Mouse (Mus musculus) C2C12 (cell line): ENCODE data around the gene Cym.

ENCODE experiments used
- CEBPB ChIP-seq: IDR thresholded peaks from one replicate; pipeline ENCODE4 v1.6.1; 2011; ENCODE audit warnings: low read depth, mild to moderate bottlenecking, control low read depth, moderate library complexity
- CTCF ChIP-seq: IDR thresholded peaks from one replicate; pipeline ENCODE4 v1.5.1; 2011; ENCODE audit not compliant: control insufficient read depth, insufficient read depth, insufficient read length
- FOSL1 ChIP-seq: IDR thresholded peaks from one replicate; pipeline ENCODE4 v1.8.0; 2011; ENCODE audit warnings: mild to moderate bottlenecking, low read length; ENCODE audit not compliant: poor library complexity, insufficient read depth, severe bottlenecking
- MAX ChIP-seq: IDR thresholded peaks from one replicate; pipeline ENCODE4 v1.6.1; 2011; ENCODE audit warnings: mild to moderate bottlenecking, control low read depth
- MYOD1 ChIP-seq: IDR thresholded peaks from one replicate; pipeline ENCODE4 v1.6.1; 2011; ENCODE audit warnings: low read depth; ENCODE audit not compliant: control insufficient read depth, insufficient read length
- MYOG ChIP-seq: IDR thresholded peaks from one replicate; pipeline ENCODE4 v1.6.1; 2011; ENCODE audit not compliant: control insufficient read depth, insufficient read length; ENCODE audit errors: extremely low read depth
- USF1 ChIP-seq: IDR thresholded peaks from one replicate; pipeline ENCODE4 v1.6.1; 2011; ENCODE audit warnings: low read depth, mild to moderate bottlenecking, control low read depth, moderate library complexity

DNA sequence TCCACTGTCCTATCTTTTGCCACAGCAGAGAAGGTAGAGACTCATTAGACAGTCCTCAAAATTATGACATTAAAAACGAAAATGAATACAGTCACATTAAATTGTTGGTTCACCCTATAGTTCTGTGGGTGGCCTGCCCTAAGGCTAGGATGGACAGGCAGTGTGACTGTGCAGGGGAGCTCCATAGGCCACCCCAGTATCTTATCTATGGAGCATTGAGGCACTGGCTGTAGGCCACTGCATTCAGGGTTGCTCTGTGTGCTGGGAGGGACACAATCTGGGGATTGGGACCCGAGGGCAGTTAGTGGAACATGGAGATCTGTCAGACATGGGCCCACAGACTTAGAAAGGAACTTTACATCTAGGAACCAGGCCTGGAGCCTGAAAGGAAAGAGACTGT is 12.4 kb upstream of the Cym start:
- TF ChIP-seq USF1 (no peak), CTCF (no peak), MYOG (no peak), MAX (no peak), CEBPB (no peak), FOSL1 (no peak), MYOD1 (no peak)
